Mouse (Mus musculus) stomach, embryonic 15.5 days (tissue): ENCODE data around the gene Sez6l. TPM values are rescaled to one million over a fixed set of nuclear protein-coding genes. Genes with fewer than 3 reads are reported as not detected.

Experiments used
- ATAC-seq: fragments of 200-750 bp; cut with Nextera tagmentation; 2 replicates; pipeline ENCODE4 v1.8.0; 2017; ENCODE audit warnings: low read depth, moderate number of reproducible peaks, moderate TSS enrichment; ENCODE audit not compliant: insufficient read depth, low FRiP score
- H3K27ac ChIP-seq: fragments of 300-500 bp; sonication (generic); 2 replicates; pipeline ENCODE4 v1.5.1; 2015; ENCODE audit warnings: mild to moderate bottlenecking, inconsistent platforms
- H3K27me3 ChIP-seq: fragments of 300-500 bp; sonication (generic); replicated peaks from 2 replicates; pipeline ENCODE4 v1.6.1; 2015; ENCODE audit warnings: inconsistent platforms
- H3K36me3 ChIP-seq: fragments of 300-500 bp; sonication (generic); 2 replicates; pipeline ENCODE4 v1.6.1; 2015; ENCODE audit warnings: inconsistent platforms
- H3K4me1 ChIP-seq: fragments of 300-500 bp; sonication (generic); 2 replicates; pipeline ENCODE4 v1.6.1; 2015; ENCODE audit warnings: inconsistent platforms
- H3K4me2 ChIP-seq: fragments of 300-500 bp; sonication (generic); 2 replicates; pipeline ENCODE4 v1.6.1; 2015; ENCODE audit warnings: mild to moderate bottlenecking, inconsistent platforms
- H3K4me3 ChIP-seq: fragments of 300-500 bp; sonication (generic); replicated peaks from 2 replicates; pipeline ENCODE4 v1.5.1; 2015; ENCODE audit warnings: inconsistent platforms
- H3K9ac ChIP-seq: fragments of 300-500 bp; sonication (generic); 2 replicates; pipeline ENCODE4 v1.6.1; 2015; ENCODE audit warnings: inconsistent platforms
- H3K9me3 ChIP-seq: fragments of 300-500 bp; sonication (generic); 2 replicates; pipeline ENCODE4 v1.6.1; 2016; ENCODE audit warnings: inconsistent platforms
- WGBS: fragments of 180-500 bp; shearing (Covaris S2); methylation state at CpG from one replicate; pipeline ENCODE4 v1.1.7; 2015; 5-methylcytosine and 5-hydroxymethylcytosine counted together
- polyA plus RNA-seq: library from polyadenylated mRNA; unstranded; fragments of >200 nt; fragmentation: Nextera tagmentation; extraction: Ambion mirVana; gene quantifications from 2 replicates; pipeline ENCODE4 v1.2.1, GENCODE M21; 2015

Sez6l gene
- polyA plus RNA-seq, 1 experiment from 2014 or later: 2.0 TPM

DNA sequence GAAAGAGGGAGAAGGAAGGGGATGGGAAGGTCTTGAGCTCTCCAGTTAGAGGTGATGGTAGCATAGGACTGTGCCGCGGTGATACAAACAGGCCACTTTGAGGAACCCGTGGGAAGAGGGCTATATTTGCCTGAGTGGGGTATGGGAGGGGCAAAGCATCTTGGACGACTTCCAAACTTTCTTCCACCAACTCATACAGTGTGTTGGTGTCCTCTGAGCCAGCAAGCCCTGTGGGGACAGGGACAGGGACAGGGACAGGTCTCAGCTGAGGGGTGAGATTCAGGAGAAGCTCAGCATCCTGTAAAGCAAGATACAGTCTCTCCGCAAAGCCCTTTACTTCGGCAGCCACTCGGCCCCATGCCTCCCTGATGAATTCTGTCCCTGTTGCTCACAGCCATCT, 50.5 kb downstream of the Sez6l start:
- Histone ChIP-seq H3K36me3 (no peaks in the 10 kb centered on the region), H3K4me2 (no peak overlapping the region), H3K9ac (no peak overlapping the region), H3K27me3 (no peaks in the 10 kb centered on the region), H3K27ac (no peak overlapping the region), H3K9me3 (no peaks in the 10 kb centered on the region), H3K4me1 (peaks cover 7% of the 10 kb centered on the region; the same call in 1 of the 2 replicates), H3K4me3 (no peak overlapping the region)
- 68% methylated on average over 7 of the region's 7 CpGs for WGBS
- ATAC-seq: no peak

DNA sequence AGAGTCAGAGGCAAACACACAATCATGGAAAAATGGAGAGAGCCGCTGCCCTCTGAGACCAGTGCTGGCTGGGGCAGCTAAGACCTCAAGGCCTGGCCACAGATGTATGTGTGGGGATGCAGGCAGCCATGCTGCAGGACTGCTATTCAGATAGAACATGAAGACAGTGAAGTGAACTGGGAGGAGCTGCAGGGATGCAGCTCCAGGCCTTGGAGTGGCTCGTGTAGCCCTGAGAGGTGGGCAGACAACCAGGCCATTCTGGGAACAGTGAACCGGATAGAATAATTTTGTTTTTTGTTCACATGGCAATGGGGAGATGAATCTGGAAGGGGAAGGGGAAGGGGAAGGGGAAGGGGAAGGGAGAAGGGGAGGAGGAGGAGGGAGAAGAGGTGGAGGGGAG, 51.0 kb downstream of the Sez6l start:
- H3K27ac ChIP-seq: no peak overlapping the region
- no peaks in the 10 kb centered on the region for H3K36me3 ChIP-seq
- peaks cover 8% of the 10 kb centered on the region; the same call in 1 of the 2 replicates for H3K4me1 ChIP-seq
- 72% methylated on average over 3 of the region's 3 CpGs for WGBS
- H3K9ac ChIP-seq: no peak overlapping the region
- no peaks in the 10 kb centered on the region for H3K9me3 ChIP-seq
- no peak overlapping the region for H3K4me2 ChIP-seq
- H3K4me3 ChIP-seq: no peak overlapping the region
- ATAC-seq: no peak
- H3K27me3 ChIP-seq: no peaks in the 10 kb centered on the region; the same call in 1 of the 2 replicates

DNA sequence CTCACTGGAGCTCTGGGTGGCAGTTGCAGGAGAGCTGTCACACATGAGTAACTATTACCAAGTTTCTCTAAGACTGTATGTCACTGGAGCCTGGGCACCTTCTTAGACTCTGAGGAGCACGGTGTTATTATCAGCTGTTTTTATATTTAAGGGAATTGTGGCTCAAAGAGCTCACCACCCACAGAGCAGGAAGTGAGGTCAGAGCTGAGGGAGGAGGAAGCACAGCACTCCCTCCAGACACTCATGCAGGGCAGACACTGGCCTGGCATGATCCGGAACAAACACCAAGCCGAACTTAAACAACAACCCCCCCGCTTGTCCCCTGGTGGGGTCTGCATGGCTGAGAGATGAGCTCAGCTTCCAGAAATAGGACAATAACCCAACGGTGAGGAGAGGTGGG, 51.7 kb downstream of the Sez6l start:
- Histone ChIP-seq H3K27me3 (no peaks in the 10 kb centered on the region; the same call in 1 of the 2 replicates), H3K36me3 (no peaks in the 10 kb centered on the region), H3K4me3 (no peak overlapping the region), H3K4me1 (peaks cover 12% of the 10 kb centered on the region; the same call in 1 of the 2 replicates), H3K27ac (no peak overlapping the region), H3K4me2 (no peak overlapping the region), H3K9me3 (no peaks in the 10 kb centered on the region), H3K9ac (no peak overlapping the region)
- ATAC-seq: no peak
- 59% methylated on average over 5 of the region's 5 CpGs for WGBS

DNA sequence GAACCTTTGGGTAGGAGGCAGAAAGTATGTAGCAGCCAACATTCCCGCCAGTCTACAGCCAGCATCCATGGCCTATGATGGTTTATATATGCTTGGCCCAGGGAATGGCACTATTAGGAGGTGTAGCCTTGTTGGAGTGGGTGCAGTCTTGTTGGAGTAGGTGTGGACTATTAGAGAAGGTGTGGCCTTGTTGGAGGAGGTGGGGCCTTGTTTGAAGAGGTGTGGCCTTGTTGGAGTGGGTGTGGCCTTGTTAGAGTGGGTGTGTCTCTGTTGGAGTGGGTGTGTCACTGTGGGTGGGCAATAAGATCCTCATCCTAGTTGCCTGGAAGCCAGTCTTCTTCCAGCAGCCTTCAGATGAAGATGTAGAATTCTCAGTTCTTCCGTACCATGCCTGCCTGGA, 53.2 kb downstream of the Sez6l start:
- no peak overlapping the region for H3K9ac ChIP-seq
- WGBS: 84% methylated on average over 2 of the region's 2 CpGs
- no peak overlapping the region for H3K4me3 ChIP-seq
- no peaks in the 10 kb centered on the region; the same call in 1 of the 2 replicates for H3K27me3 ChIP-seq
- peaks cover 12% of the 10 kb centered on the region; the same call in 1 of the 2 replicates for H3K4me1 ChIP-seq
- H3K27ac ChIP-seq: no peak overlapping the region
- H3K9me3 ChIP-seq: no peaks in the 10 kb centered on the region
- no peak for ATAC-seq
- H3K4me2 ChIP-seq: no peak overlapping the region
- H3K36me3 ChIP-seq: no peaks in the 10 kb centered on the region

DNA sequence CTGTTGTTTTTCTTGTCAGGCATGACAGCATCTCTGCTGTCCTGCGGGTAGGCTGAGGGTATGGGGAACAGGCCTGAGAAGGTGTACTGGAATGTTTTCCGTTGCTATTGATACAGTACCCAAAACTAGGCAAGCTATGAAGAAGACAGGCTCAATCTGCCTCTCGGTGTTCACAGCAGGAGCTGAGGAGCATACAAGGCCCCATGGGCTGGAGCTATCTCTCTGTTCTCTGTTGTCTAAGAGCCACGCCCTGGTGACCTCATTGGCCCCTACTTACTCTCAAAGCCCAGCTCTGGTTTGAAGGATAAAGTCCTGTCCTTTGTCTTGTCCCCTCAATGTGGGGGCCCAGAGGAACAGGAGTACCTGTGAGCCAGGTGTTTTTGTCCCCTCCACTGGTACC, 53.7 kb downstream of the Sez6l start:
- no peak overlapping the region for H3K9ac ChIP-seq
- peaks cover 12% of the 10 kb centered on the region; the same call in 1 of the 2 replicates for H3K4me1 ChIP-seq
- H3K27me3 ChIP-seq: no peaks in the 10 kb centered on the region; the same call in 1 of the 2 replicates
- no peaks in the 10 kb centered on the region for H3K9me3 ChIP-seq
- no peak overlapping the region for H3K4me2 ChIP-seq
- ATAC-seq: no peak
- H3K36me3 ChIP-seq: no peaks in the 10 kb centered on the region
- H3K4me3 ChIP-seq: no peak overlapping the region
- no peak overlapping the region for H3K27ac ChIP-seq
- 79% methylated on average over 4 of the region's 4 CpGs for WGBS

DNA sequence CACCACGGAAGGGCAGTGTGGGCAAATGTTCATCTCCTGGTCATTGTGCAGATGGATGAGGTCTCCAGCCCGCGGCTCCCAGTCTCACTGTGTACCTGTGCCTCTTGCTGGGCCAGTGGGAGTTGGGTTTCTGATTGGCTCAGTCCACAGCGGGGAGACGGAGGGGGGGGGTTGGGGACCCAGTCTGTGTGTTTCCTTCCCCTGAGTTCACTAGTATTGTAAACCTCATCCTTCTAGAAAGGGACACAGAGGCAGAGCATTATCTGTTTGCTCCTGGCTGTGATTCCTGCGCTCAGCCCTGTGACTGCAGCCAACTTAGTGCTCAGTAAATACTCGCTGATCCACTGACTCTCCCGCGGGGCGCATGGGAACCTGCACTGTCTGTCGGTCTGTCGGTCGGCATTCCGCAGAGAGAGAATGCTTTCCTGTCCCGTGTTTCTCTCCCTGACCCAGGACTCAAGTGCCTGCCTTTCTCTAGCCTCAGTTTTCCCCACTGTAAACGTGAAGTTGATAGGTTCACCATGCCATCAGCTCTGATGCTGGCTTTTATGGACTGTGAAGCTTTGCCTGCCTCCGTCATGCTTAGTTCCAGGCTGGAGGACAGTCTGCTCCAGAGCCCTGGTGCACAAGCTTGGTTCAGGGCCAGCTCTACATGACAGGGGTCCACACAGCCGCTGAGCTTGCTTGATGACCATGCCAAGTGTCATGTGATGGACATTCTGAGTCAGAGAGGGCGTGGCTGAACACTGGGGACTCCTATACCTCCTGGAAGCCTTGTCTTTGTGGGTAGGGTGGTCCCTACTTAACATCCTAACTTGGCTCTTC, 55.1 kb downstream of the Sez6l start:
- H3K36me3 ChIP-seq: no peaks in the 10 kb centered on the region
- H3K4me2 ChIP-seq: no peak overlapping the region
- no peak for ATAC-seq

DNA sequence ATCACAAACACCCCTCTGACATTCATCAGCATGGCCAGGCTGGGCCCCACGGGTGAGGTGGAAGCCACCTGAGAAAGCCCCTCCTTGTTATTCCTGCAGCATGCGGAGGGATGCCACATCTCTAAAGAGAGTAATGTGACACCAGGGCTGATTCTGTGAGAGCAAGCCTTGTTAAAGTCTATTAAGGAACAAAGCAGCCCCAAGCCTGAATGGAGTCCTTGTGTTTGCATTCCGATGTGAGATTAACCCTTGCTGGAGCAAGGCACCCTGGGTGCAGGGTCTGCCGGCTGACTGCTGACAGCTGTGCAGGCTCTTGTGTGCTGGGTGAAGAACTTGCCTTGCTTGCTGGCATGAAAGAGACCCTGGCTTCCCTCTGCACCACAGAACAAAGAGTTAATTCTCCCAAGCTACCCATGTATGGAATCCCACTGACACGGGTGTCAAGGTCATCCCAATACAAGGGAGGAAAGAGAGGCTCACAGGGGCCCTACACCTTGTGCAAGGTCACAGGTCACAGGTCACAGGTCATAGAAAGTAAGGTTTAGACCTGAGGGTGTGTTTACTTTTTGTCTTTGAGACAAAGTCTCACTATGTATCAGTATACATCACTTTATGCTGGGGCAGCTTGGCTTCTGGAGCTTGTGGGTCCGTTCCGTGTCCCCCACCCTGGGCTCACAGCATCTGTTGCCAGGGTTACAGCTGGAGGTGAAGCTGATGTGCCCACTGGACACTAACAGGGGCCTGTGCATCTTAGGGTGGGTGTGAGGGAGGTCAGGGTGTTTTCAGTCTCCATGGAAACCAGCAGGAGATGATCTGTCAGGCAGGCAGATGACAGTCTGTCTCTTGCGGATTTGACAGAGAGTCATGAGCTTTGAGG, 55.9 kb downstream of the Sez6l start:
- no peak overlapping the region for H3K4me3 ChIP-seq
- H3K9ac ChIP-seq: no peak overlapping the region
- H3K27me3 ChIP-seq: no peaks in the 10 kb centered on the region; the same call in 1 of the 2 replicates
- no peaks in the 10 kb centered on the region for H3K36me3 ChIP-seq
- no peak overlapping the region for H3K4me2 ChIP-seq
- ATAC-seq: peak; percentile 16; the same call in 1 of the 2 replicates
- peaks cover 12% of the 10 kb centered on the region; the same call in 1 of the 2 replicates for H3K4me1 ChIP-seq
- no peaks in the 10 kb centered on the region for H3K9me3 ChIP-seq
- no peak overlapping the region for H3K27ac ChIP-seq
- WGBS: 14% methylated on average over 8 of the region's 8 CpGs

More for the DNA sequence above, 55.1 kb downstream of the Sez6l start:
- H3K27ac ChIP-seq: no peak overlapping the region
- H3K9ac ChIP-seq: no peak overlapping the region
- no peak overlapping the region for H3K4me3 ChIP-seq
- peaks cover 12% of the 10 kb centered on the region; the same call in 1 of the 2 replicates for H3K4me1 ChIP-seq
- WGBS: 15% methylated on average over 19 of the region's 19 CpGs
- H3K9me3 ChIP-seq: no peaks in the 10 kb centered on the region
- H3K27me3 ChIP-seq: no peaks in the 10 kb centered on the region; the same call in 1 of the 2 replicates

DNA sequence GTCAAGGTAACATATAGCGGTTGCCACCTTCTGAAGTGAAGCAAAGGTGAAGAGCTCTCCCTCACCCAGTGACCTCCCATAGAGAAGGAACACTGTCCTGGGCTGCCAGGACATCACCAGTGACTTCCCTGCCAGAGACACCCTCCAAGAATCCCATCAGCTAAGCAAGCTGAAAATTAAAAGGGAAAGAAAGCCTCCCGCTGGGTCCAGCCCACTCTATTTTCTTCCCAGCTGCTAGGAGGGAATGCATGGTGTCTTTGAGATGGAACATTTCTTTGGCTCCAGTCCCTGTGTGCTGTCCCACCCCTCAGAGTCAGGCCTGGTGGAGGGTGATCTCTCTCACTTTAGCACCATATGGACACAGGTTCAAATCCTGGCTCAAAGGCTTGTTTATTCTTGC, 58.2 kb downstream of the Sez6l start:
- Histone ChIP-seq H3K9me3 (no peaks in the 10 kb centered on the region), H3K4me1 (peaks cover 12% of the 10 kb centered on the region; the same call in 1 of the 2 replicates), H3K9ac (no peak overlapping the region), H3K4me3 (no peak overlapping the region), H3K27ac (no peak overlapping the region), H3K4me2 (no peak overlapping the region), H3K27me3 (no peaks in the 10 kb centered on the region; the same call in 1 of the 2 replicates), H3K36me3 (no peaks in the 10 kb centered on the region)
- WGBS: 85% methylated on average over 2 of the region's 2 CpGs
- ATAC-seq: no peak

DNA sequence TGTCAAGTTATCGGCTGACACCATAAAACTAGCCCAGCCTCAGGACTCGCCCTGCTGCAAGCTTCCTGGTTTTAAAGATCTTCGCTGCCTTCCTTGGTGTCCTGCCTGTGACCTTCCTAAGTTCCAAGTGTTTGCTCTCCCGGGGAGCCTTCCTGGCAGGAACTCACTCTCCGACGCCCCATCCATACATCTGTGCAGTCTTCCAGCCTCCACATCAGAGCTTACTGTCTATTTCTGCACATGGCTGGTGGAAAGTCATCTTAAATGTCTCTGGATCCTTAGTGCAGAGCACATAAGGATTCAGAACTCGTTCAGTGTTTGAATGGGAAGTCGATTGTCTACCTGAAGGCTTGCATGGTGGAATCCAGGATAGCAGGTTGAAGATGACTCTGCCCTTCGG, 59.5 kb downstream of the Sez6l start:
- Histone ChIP-seq H3K27ac (no peak overlapping the region), H3K9me3 (no peaks in the 10 kb centered on the region), H3K4me2 (no peak overlapping the region), H3K36me3 (no peaks in the 10 kb centered on the region), H3K27me3 (no peaks in the 10 kb centered on the region; the same call in 1 of the 2 replicates), H3K4me3 (no peak overlapping the region), H3K9ac (no peak overlapping the region), H3K4me1 (peaks cover 12% of the 10 kb centered on the region; the same call in 1 of the 2 replicates)
- ATAC-seq: no peak
- 73% methylated on average over 9 of the region's 9 CpGs for WGBS

DNA sequence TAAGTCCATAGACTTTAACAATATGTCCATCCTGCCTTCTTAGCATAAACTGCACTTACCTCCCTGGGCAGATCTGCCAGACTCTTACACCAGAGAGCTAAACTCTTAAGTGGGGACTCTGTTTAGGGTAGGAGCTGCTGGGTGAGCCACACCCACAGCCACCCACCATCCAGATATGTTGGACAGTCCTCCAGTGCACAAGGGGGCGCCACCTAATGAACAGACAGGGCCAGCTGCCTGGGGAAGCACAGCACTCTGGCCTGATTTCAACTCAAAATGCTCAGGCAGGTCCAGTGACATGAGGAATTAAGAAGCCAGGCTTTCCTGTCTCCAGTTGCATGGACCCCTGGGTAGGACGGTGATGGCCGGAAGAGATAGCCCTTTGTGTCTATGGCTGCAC, 60.5 kb downstream of the Sez6l start:
- ATAC-seq: no peak
- WGBS: 93% methylated on average over 3 of the region's 3 CpGs

DNA sequence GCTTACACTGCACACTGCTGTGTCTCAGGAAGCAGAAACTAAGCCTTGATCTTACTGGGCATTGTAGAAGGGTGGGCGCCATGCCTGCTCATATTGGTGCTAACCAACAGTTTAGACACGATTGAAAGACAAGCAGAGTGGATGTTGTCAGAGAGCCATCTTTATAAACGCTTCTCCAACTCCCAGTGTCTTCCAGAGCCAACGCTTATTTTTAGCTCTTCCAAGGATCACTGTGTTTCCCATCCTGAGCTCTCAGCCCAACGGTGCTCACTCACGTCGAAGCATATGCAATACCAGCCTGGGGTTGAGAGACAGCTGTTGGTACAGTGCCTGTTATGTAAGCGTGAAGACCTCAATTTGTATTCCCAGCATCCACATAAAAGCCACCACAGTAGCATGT, 66.6 kb downstream of the Sez6l start:
- H3K27me3 ChIP-seq: no peaks in the 10 kb centered on the region
- WGBS: 77% methylated on average over 8 of the region's 8 CpGs
- no peak overlapping the region for H3K4me2 ChIP-seq

More for the DNA sequence above, 60.5 kb downstream of the Sez6l start:
- H3K27me3 ChIP-seq: no peaks in the 10 kb centered on the region; the same call in 1 of the 2 replicates
- 0 out of 2 replicates have a peak, but pooled peaks cover 5% of the 10 kb centered on the region for H3K4me1 ChIP-seq
- no peaks in the 10 kb centered on the region for H3K36me3 ChIP-seq
- H3K27ac ChIP-seq: no peak overlapping the region
- H3K4me3 ChIP-seq: no peak overlapping the region
- H3K9ac ChIP-seq: no peak overlapping the region
- H3K4me2 ChIP-seq: no peak overlapping the region
- no peaks in the 10 kb centered on the region for H3K9me3 ChIP-seq

More for the DNA sequence above, 66.6 kb downstream of the Sez6l start:
- Histone ChIP-seq H3K4me3 (no peak overlapping the region), H3K27ac (no peak overlapping the region), H3K9ac (no peak overlapping the region), H3K4me1 (no peaks in the 10 kb centered on the region), H3K36me3 (no peaks in the 10 kb centered on the region), H3K9me3 (no peaks in the 10 kb centered on the region)
- ATAC-seq: no peak
